Comparison of ENCODE assay signal across 1 mouse cellular context in the genomic region with DNA sequence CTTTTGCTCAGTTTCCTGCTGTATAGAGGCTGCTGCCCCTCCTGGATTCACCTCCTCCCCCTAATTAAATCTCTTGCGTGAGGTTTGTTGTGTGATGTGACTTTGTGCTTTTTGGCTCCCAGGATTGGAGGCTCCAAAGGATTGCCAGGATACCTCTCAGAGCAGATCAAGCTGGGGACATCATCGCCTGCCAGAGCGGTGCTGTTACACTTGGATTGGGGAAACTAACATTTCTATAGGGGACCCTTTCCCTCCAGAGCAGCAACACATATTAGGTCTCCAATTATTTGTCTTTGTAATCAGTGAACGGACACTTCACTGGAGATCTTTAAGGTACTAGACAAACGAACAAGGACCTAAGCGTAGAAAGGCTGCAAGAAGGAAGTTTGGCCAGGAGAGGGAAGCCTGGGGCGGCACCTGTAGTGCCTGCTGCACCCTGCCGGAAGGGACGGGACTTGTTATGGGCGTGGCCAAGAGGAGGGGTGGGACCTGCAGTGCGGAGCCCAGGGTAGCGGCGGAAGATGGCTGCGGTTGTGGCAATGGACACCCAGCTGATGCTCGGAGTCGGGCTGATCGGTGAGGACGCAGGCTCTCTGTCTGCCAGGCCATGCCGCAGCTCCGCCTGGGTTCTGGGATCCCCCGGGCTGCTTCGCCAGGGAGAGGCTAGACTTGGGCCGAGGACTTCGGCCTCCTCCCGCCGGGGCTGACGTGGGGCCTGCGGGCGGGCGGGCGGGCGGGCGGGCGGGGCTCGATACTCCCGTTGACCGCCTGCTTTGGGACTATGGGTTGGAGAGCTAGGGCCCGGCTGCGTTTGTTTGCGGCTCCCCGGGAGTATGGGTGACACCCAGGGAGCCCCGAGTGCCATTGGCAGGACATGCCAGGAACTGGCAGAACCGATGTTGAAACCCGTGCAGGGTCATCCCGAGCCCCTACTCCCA.
TF ChIP-seq lines count a peak whose summit lies in the region.

A gene (plus strand): TSS at position 488 of the 938 bp plus-strand sequence.

TF ChIP-seq in CH12.LX, 34 proteins besides CTCF, POLR2A, EP300 and RAD21 (continued from another document):
- no peak for TF ChIP-seq POLR2AphosphoS2 (IDR thresholded peaks at IDR 0.05; ENCODE audit: low read depth, low read length)
- TF ChIP-seq BHLHE40 (IDR thresholded peaks at IDR 0.05; ENCODE audit: low read depth, low read length), result no peak
- TF ChIP-seq E2F4 (IDR thresholded peaks at IDR 0.05; ENCODE audit: insufficient replicate concordance, low read depth, low read length), result no peak
- peak; percentile 75 for TF ChIP-seq ELF1 (IDR thresholded peaks at IDR 0.05; ENCODE audit: low read depth, low read length)
- TF ChIP-seq SIN3A (IDR thresholded peaks at IDR 0.05; ENCODE audit: low read length), result no peak
- no peak for TF ChIP-seq IRF4 (IDR thresholded peaks at IDR 0.05; ENCODE audit: low read depth, low read length)
- no peak for TF ChIP-seq RCOR1 (conservative IDR thresholded peaks at IDR 0.05; ENCODE audit: low read depth, low read length)
- TF ChIP-seq ZMIZ1 (IDR thresholded peaks at IDR 0.05; ENCODE audit: low read depth, low read length), result no peak
- TF ChIP-seq CHD2 (IDR thresholded peaks at IDR 0.05; ENCODE audit: low read length), result no peak
- peak; percentile 60 for TF ChIP-seq NELFE (IDR thresholded peaks at IDR 0.05; ENCODE audit: low read depth, low read length)
- no peak for TF ChIP-seq USF1 (IDR thresholded peaks at IDR 0.05; ENCODE audit: low read depth, low read length)
- TF ChIP-seq MAX (IDR thresholded peaks at IDR 0.05; ENCODE audit: low read length), result no peak
- TF ChIP-seq NRF1 (IDR thresholded peaks at IDR 0.05; ENCODE audit: low read depth, low read length), result no peak
- no peak for TF ChIP-seq MYC (IDR thresholded peaks at IDR 0.05; ENCODE audit: low read depth, low read length)
- no peak for TF ChIP-seq PAX5 (IDR thresholded peaks at IDR 0.05; ENCODE audit: low read length)
- TF ChIP-seq KAT2A (IDR thresholded peaks at IDR 0.05; ENCODE audit: insufficient replicate concordance, low read length), result no peak
- TF ChIP-seq ZNF384 (IDR thresholded peaks at IDR 0.05; ENCODE audit: low read depth, low read length), result no peak
- TF ChIP-seq CHD1 (IDR thresholded peaks at IDR 0.05; ENCODE audit: low read depth, low read length), result no peak
- 0 out of 2 replicates have a peak, but pooled peaks have one; percentile 60 for TF ChIP-seq TBP (conservative IDR thresholded peaks at IDR 0.05; ENCODE audit: low read depth, low read length)
- TF ChIP-seq SMC3 (IDR thresholded peaks at IDR 0.05; ENCODE audit: low read depth, low read length), result peak; percentile 31
- no peak for TF ChIP-seq MEF2A (IDR thresholded peaks at IDR 0.05; ENCODE audit: borderline replicate concordance, low read depth, low read length)
- no peak for TF ChIP-seq GABPA (IDR thresholded peaks at IDR 0.05; ENCODE audit: insufficient replicate concordance, low read depth, low read length)
